Mouse (Mus musculus) neural tube, embryonic 14.5 days (tissue): ENCODE results near the gene Ttbk2. TPM values are rescaled to one million over a fixed set of nuclear protein-coding genes. Genes with fewer than 3 reads are reported as not detected.
A peak's percentile ranks its signal among the peaks of the same experiment; 100 is the strongest.

ENCODE experiments used
- ATAC-seq: fragments of 200-750 bp; cut with Nextera tagmentation; 2 replicates; pipeline ENCODE4 v1.8.0; 2017; ENCODE audit warnings: low read depth, mild to moderate bottlenecking, moderate TSS enrichment, moderate library complexity
- H3K27ac ChIP-seq: fragments of 300-500 bp; sonication (generic); 2 replicates; pipeline ENCODE4 v1.5.1; 2014; ENCODE audit warnings: low read depth, mild to moderate bottlenecking, control low read depth, low read length, moderate library complexity, mixed read lengths
- H3K27me3 ChIP-seq: fragments of 300-500 bp; sonication (generic); 2 replicates; pipeline ENCODE4 v1.6.1; 2014; ENCODE audit warnings: low read length; ENCODE audit not compliant: control insufficient read depth, insufficient read depth
- H3K36me3 ChIP-seq: fragments of 300-500 bp; sonication (generic); 2 replicates; pipeline ENCODE4 v1.6.1; 2014; ENCODE audit warnings: low read length, mixed read lengths; ENCODE audit not compliant: control insufficient read depth, insufficient read depth
- H3K4me1 ChIP-seq: fragments of 300-500 bp; sonication (generic); 2 replicates; pipeline ENCODE4 v1.6.1; 2014; ENCODE audit warnings: low read length; ENCODE audit not compliant: control insufficient read depth, insufficient read depth
- H3K4me2 ChIP-seq: fragments of 300-500 bp; sonication (generic); 2 replicates; pipeline ENCODE4 v1.6.1; 2014; ENCODE audit warnings: mild to moderate bottlenecking, low read depth, low read length, control low read depth
- H3K4me3 ChIP-seq: fragments of 300-500 bp; sonication (generic); 2 replicates; pipeline ENCODE4 v1.5.1; 2014; ENCODE audit warnings: low read depth, low read length, control low read depth, mixed read lengths
- H3K9ac ChIP-seq: fragments of 300-500 bp; sonication (generic); replicated peaks from 2 replicates; pipeline ENCODE4 v1.6.1; 2014; ENCODE audit warnings: low read depth, mild to moderate bottlenecking, control low read depth, low read length, mixed read lengths
- H3K9me3 ChIP-seq: fragments of 300-500 bp; sonication (generic); 2 replicates; pipeline ENCODE4 v1.6.1; 2016; ENCODE audit warnings: low read length; ENCODE audit not compliant: control insufficient read depth
- WGBS: fragments of 180-500 bp; shearing (Covaris S2); extraction: QIAGEN DNeasy Blood & Tissue Kit; methylation state at CpG from one replicate; pipeline ENCODE4 v1.1.7; 2014; 5-methylcytosine and 5-hydroxymethylcytosine counted together
- polyA plus RNA-seq: library from polyadenylated mRNA; unstranded; fragments of >200 nt; fragmentation: Nextera tagmentation; extraction: Ambion mirVana; gene quantifications from 2 replicates; pipeline ENCODE4 v1.2.1, GENCODE M21; 2014

Gene Ttbk2
- 19.1 and 21.9 TPM in 2 replicates for polyA plus RNA-seq

DNA sequence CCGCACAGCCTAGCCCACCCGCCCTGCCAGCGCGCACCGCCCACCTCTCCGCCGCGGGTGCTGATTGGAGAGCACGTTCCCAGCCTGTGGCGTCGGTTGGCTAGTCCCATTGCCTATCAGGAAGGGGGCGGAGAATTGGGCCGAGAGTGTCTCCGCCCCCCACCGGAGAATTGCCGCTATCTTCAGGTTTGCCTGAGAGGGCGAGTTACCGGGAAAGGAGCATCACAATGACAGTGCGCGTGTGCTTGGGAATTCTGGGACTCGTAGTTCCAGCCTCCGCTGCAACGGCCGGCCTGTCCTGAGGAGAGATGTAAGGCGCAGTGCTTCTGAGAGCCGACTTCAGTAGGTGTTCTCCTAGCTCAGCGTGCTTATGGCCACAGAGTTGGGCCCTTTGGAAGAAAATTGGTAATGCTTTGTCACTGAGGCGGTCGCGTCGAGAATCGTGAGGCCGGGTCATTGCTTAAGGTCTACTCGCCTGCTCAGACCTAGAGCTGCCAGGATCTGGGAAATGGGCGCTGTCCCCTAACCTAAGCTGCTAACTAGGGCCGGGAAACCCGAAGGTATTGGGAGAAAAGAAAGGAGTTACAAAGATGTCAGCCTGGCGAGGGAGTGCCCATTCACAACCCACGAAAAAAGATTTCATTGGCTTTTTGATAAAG, at the start of gene Ttbk2:
Gene Ttbk2 (minus strand): TSS at position 181 of the 659 bp plus-strand sequence.
- Histone ChIP-seq H3K4me1 (peaks cover 9% of the 10 kb centered on the region; the same call in 1 of the 2 replicates), H3K27me3 (no peaks in the 10 kb centered on the region), H3K9me3 (no peaks in the 10 kb centered on the region), H3K4me2 (peak within 1 kb of the TSS; percentile 73), H3K27ac (peak within 1 kb of the TSS; percentile 89), H3K36me3 (no peaks in the 10 kb centered on the region), H3K4me3 (peak within 1 kb of the TSS; percentile 75), H3K9ac (peak within 1 kb of the TSS; percentile 92)
- peak; percentile 100 for ATAC-seq
- 1% methylated on average over 39 of the region's 39 CpGs for WGBS

GRCm38 (mm10) chr2:120896361-120896760, 46.0 kb upstream of the Ttbk2 start:
- Histone ChIP-seq H3K27ac (no peak overlapping the region), H3K36me3 (peaks cover 55% of the 10 kb centered on the region), H3K27me3 (no peaks in the 10 kb centered on the region), H3K9ac (no peak overlapping the region), H3K4me3 (no peak overlapping the region), H3K4me2 (no peak overlapping the region), H3K9me3 (no peaks in the 10 kb centered on the region), H3K4me1 (no peaks in the 10 kb centered on the region)
- WGBS = 97% methylated on average over 3 of the region's 3 CpGs
- ATAC-seq = no peak

DNA sequence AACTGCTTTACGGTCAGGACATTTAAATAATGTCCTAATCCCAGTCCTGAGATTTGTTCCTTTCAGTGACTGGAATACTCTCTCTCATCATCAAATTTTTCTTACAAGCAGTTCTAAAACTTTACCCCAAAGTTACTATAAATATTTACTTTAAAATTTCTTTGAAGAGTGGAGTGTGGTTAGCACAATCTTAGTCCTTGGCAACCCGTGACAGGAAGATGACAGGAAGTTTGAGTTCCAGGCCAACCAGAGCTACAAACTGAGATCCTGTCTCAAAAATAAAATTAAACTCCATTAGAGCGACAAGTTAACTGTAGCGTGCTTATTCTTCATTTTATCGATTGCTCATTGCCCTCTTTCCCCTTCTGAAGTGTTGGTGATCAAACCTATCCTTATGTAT, 37.2 kb upstream of the Ttbk2 start:
- WGBS = 95% methylated on average over 5 of the region's 5 CpGs
- no peak for ATAC-seq
- no peaks in the 10 kb centered on the region for H3K9me3 ChIP-seq
- H3K36me3 ChIP-seq = peaks cover 36% of the 10 kb centered on the region
- no peak overlapping the region for H3K27ac ChIP-seq
- H3K9ac ChIP-seq = no peak overlapping the region
- H3K4me3 ChIP-seq = no peak overlapping the region
- no peaks in the 10 kb centered on the region for H3K27me3 ChIP-seq
- H3K4me1 ChIP-seq = no peaks in the 10 kb centered on the region
- H3K4me2 ChIP-seq = no peak overlapping the region

DNA sequence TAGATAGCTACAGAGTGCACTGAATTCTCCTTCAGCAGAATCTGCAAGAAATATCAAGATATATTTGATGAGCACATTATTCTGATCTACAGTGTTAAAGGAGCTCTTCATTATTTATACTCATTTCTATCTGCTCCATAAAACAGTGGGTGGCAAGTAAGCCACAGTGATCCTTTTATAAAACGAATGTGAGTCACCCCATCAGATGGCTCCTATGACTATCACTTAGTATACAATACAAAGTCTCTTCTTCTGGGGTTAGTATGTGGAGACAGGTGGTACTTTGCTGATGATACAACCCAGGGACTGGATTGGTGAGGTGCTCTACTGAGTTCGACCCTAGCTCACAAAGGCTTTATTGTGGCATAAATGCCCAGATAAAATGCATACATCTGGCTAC, 22.8 kb upstream of the Ttbk2 start:
- 85% methylated on average over 2 of the region's 2 CpGs for WGBS
- peaks cover 34% of the 10 kb centered on the region for H3K36me3 ChIP-seq

GRCm38 (mm10) chr2:120871447-120872336, 21.3 kb upstream of the Ttbk2 start:
- H3K4me3 ChIP-seq = no peak overlapping the region
- peaks cover 31% of the 10 kb centered on the region for H3K36me3 ChIP-seq
- 64% methylated on average over 9 of the region's 9 CpGs for WGBS
- ATAC-seq = no peak
- no peak overlapping the region for H3K27ac ChIP-seq
- H3K4me2 ChIP-seq = no peak overlapping the region
- H3K9me3 ChIP-seq = no peaks in the 10 kb centered on the region
- H3K4me1 ChIP-seq = no peaks in the 10 kb centered on the region
- H3K27me3 ChIP-seq = no peaks in the 10 kb centered on the region
- H3K9ac ChIP-seq = no peak overlapping the region

More for the DNA sequence above, 22.8 kb upstream of the Ttbk2 start:
- Histone ChIP-seq H3K4me2 (no peak overlapping the region), H3K4me3 (no peak overlapping the region), H3K9me3 (no peaks in the 10 kb centered on the region), H3K27ac (no peak overlapping the region), H3K4me1 (no peaks in the 10 kb centered on the region), H3K9ac (no peak overlapping the region), H3K27me3 (no peaks in the 10 kb centered on the region)
- no peak for ATAC-seq

GRCm38 (mm10) chr2:120867336-120867735, 16.9 kb upstream of the Ttbk2 start:
- Histone ChIP-seq H3K36me3 (peaks cover 31% of the 10 kb centered on the region), H3K27me3 (no peaks in the 10 kb centered on the region), H3K4me3 (no peak overlapping the region), H3K4me2 (no peak overlapping the region), H3K27ac (no peak overlapping the region), H3K4me1 (no peaks in the 10 kb centered on the region), H3K9me3 (no peaks in the 10 kb centered on the region), H3K9ac (no peak overlapping the region)
- no peak for ATAC-seq
- WGBS = 95% methylated on average over 5 of the region's 5 CpGs

GRCm38 (mm10) chr2:120866561-120866960, 16.2 kb upstream of the Ttbk2 start:
- no peak overlapping the region for H3K4me3 ChIP-seq
- no peaks in the 10 kb centered on the region for H3K9me3 ChIP-seq
- H3K27me3 ChIP-seq = no peaks in the 10 kb centered on the region
- no peaks in the 10 kb centered on the region for H3K4me1 ChIP-seq
- 28% methylated on average over 1 of the region's 1 CpGs for WGBS
- H3K9ac ChIP-seq = no peak overlapping the region
- ATAC-seq = no peak
- H3K4me2 ChIP-seq = no peak overlapping the region
- H3K36me3 ChIP-seq = peaks cover 30% of the 10 kb centered on the region
- H3K27ac ChIP-seq = no peak overlapping the region

DNA sequence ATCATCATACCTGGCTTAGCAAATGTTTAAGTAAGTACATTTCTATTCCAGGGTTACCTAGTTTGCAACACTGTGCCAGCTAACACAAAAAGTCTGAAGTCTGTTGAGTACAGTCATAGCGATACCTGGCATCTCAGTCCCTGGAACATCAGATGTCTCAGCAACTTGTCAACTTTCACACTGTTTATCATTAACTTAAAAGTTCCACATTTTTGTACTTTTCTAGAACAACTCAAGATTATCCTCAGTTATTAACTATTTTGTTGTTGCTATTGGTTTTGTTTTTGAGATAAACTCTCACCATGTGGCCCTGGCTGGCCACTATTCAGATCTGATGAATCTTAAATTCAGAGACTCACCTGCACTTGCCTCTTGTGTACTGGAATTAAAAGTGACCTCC, 13.0 kb upstream of the Ttbk2 start:
- Histone ChIP-seq H3K27ac (no peak overlapping the region), H3K4me1 (no peaks in the 10 kb centered on the region), H3K4me2 (no peak overlapping the region), H3K9ac (no peak overlapping the region), H3K36me3 (peaks cover 44% of the 10 kb centered on the region), H3K27me3 (no peaks in the 10 kb centered on the region), H3K4me3 (no peak overlapping the region), H3K9me3 (no peaks in the 10 kb centered on the region)
- WGBS = 93% methylated on average over 1 of the region's 1 CpGs
- no peak for ATAC-seq

GRCm38 (mm10) chr2:120860699-120861098, 10.3 kb upstream of the Ttbk2 start:
- no peak for ATAC-seq
- H3K9ac ChIP-seq = no peak overlapping the region
- WGBS = 70% methylated on average over 1 of the region's 1 CpGs
- H3K27me3 ChIP-seq = no peaks in the 10 kb centered on the region
- no peaks in the 10 kb centered on the region for H3K4me1 ChIP-seq
- no peak overlapping the region for H3K27ac ChIP-seq
- H3K4me3 ChIP-seq = no peak overlapping the region
- H3K36me3 ChIP-seq = peaks cover 41% of the 10 kb centered on the region
- H3K9me3 ChIP-seq = no peaks in the 10 kb centered on the region
- no peak overlapping the region for H3K4me2 ChIP-seq
